Mouse (Mus musculus) layer of hippocampus, adult 11-12 months (tissue): ENCODE measurements around the gene Lce1h.

Experiments used
- DNase-seq: peaks from one replicate; pipeline ENCODE4 v3.0.0; 2022; ENCODE audit warnings: low spot score

The Lce1h gene

GRCm38 (mm10) chr3:92764965-92765364, at the start of gene Lce1h:
Lce1h (minus strand) TSS chr3:92765065.
- DNase-seq: no peak

- DNase-seq: no peak
Measured at GRCm38 (mm10) chr3:92807791-92808190, 42.9 kb upstream of the Lce1h start, which contains the start of gene Lce1k. Lce1k (minus strand) TSS chr3:92807891.

GRCm38 (mm10) chr3:92790414-92790813, 25.5 kb upstream of the Lce1h start, which contains the start of gene Lce1j:
Lce1j (minus strand) TSS chr3:92790514.
- DNase-seq: no peak

GRCm38 (mm10) chr3:92778799-92779198, 13.9 kb upstream of the Lce1h start, which contains the start of gene Lce1i:
Lce1i (minus strand) TSS chr3:92778899.
- DNase-seq: no peak

- DNase-seq: no peak
Measured at GRCm38 (mm10) chr3:92771573-92771972, 6.7 kb upstream of the Lce1h start.

- no peak for DNase-seq
Measured at GRCm38 (mm10) chr3:92753197-92753596, 11.7 kb downstream of the Lce1h start.

GRCm38 (mm10) chr3:92752238-92752637, 12.6 kb downstream of the Lce1h start, which contains the start of gene Lce1g:
Lce1g (minus strand) TSS chr3:92752338.
- DNase-seq: no peak

GRCm38 (mm10) chr3:92738996-92739395, 25.9 kb downstream of the Lce1h start, which contains the start of gene Gm38119:
Gm38119 (minus strand) TSS chr3:92739096.
- DNase-seq: no peak

- no peak for DNase-seq
Measured at GRCm38 (mm10) chr3:92722631-92723030, 42.2 kb downstream of the Lce1h start.

- no peak for DNase-seq
Measured at GRCm38 (mm10) chr3:92720250-92720649, 44.6 kb downstream of the Lce1h start, which contains the start of gene Lce1f. Lce1f (minus strand) TSS chr3:92720350.

GRCm38 (mm10) chr3:92715122-92715521, 49.7 kb downstream of the Lce1h start:
- DNase-seq: no peak
